Mouse (Mus musculus) hindbrain, embryonic 13.5 days (tissue): ENCODE measurements around the gene Prelp. TPM values are rescaled to one million over a fixed set of nuclear protein-coding genes. Genes with fewer than 3 reads are reported as not detected.

Source experiments
- ATAC-seq: fragments of 200-750 bp; cut with Nextera tagmentation; 2 replicates; pipeline ENCODE4 v1.8.0; 2017; ENCODE audit warnings: moderate TSS enrichment; ENCODE audit not compliant: low FRiP score
- H3K27ac ChIP-seq: fragments of 300-500 bp; sonication (generic); 2 replicates; pipeline ENCODE4 v1.5.1; 2015; ENCODE audit warnings: inconsistent platforms, mild to moderate bottlenecking, moderate library complexity
- H3K27me3 ChIP-seq: fragments of 300-500 bp; sonication (generic); 2 replicates; pipeline ENCODE4 v1.6.1; 2015; ENCODE audit warnings: mild to moderate bottlenecking, inconsistent platforms
- H3K36me3 ChIP-seq: fragments of 300-500 bp; sonication (generic); 2 replicates; pipeline ENCODE4 v1.6.1; 2015; ENCODE audit warnings: mild to moderate bottlenecking, inconsistent platforms
- H3K4me1 ChIP-seq: fragments of 300-500 bp; sonication (generic); replicated peaks from 2 replicates; pipeline ENCODE4 v1.6.1; 2015; ENCODE audit warnings: inconsistent platforms
- H3K4me2 ChIP-seq: fragments of 300-500 bp; sonication (generic); 2 replicates; pipeline ENCODE4 v1.6.1; 2015; ENCODE audit warnings: inconsistent platforms, mild to moderate bottlenecking, moderate library complexity
- H3K4me3 ChIP-seq: fragments of 300-500 bp; sonication (generic); 2 replicates; pipeline ENCODE4 v1.5.1; 2015; ENCODE audit warnings: mild to moderate bottlenecking, inconsistent platforms
- H3K9ac ChIP-seq: fragments of 300-500 bp; sonication (generic); 2 replicates; pipeline ENCODE4 v1.6.1; 2015; ENCODE audit warnings: mild to moderate bottlenecking, inconsistent platforms
- H3K9me3 ChIP-seq: fragments of 300-500 bp; sonication (generic); 2 replicates; pipeline ENCODE4 v1.6.1; 2016; ENCODE audit warnings: inconsistent platforms
- WGBS: fragments of 180-500 bp; shearing (Covaris S2); methylation state at CpG from one replicate; pipeline ENCODE4 v1.1.7; 2015; 5-methylcytosine and 5-hydroxymethylcytosine counted together
- polyA plus RNA-seq: library from polyadenylated mRNA; unstranded; fragments of >200 nt; fragmentation: Nextera tagmentation; extraction: Ambion mirVana; gene quantifications from 2 replicates; pipeline ENCODE4 v1.2.1, GENCODE M21; 2015

Prelp gene
- polyA plus RNA-seq, 1 experiment from 2014 or later: 14.8 TPM

DNA sequence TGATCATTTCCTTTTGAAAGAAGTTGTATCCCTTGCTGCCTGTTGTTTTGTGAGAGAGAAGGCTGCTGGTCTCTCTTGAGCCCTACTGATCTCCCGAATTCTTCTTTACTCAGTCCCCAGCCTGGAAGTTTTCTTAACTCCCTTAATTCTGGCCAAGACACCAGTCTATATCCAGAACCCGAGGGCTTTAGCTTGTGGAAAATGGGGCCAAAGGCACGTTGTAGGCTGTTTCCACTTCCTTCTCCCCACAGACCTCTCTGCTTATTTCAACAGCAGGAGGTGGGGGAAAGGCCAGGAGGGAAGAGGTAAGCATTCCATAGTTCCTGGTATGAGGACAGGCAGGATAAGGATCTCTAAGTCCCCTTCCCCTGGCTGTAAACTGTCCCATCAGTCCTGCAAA, 8.8 kb upstream of the Prelp start:
- H3K9me3 ChIP-seq: no peaks in the 10 kb centered on the region

DNA sequence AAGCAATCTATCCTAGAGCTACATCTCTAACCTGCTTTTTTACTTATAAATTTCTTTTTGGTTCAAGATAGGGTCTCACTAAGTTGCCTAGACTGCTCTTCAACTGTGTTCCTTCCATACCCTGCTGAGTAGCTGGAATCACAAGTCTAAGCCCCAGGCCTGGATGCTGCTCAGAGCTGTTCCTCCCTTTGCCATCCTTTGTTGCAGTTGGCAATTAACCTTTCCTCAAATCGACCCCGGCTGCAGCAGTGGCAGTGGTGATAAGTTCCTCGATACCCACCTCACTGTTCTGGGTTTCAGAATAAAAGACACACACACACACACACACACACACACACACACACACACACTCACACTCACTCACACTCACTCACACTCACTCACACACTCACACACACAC, 4.0 kb upstream of the Prelp start:
- WGBS: 92% methylated on average over 3 of the region's 3 CpGs
- Histone ChIP-seq H3K4me2 (no peak overlapping the region), H3K27me3 (no peaks in the 10 kb centered on the region), H3K27ac (no peak overlapping the region), H3K9ac (no peak overlapping the region), H3K4me1 (peaks cover 24% of the 10 kb centered on the region), H3K9me3 (no peaks in the 10 kb centered on the region), H3K4me3 (no peak overlapping the region), H3K36me3 (no peaks in the 10 kb centered on the region)
- no peak for ATAC-seq

More for the DNA sequence above, 8.8 kb upstream of the Prelp start:
- no peaks in the 10 kb centered on the region for H3K36me3 ChIP-seq
- WGBS: 66% methylated on average over 3 of the region's 3 CpGs
- H3K27me3 ChIP-seq: no peaks in the 10 kb centered on the region
- H3K27ac ChIP-seq: no peak overlapping the region
- no peak overlapping the region for H3K4me2 ChIP-seq
- ATAC-seq: no peak
- no peaks in the 10 kb centered on the region for H3K4me1 ChIP-seq
- H3K9ac ChIP-seq: no peak overlapping the region
- H3K4me3 ChIP-seq: no peak overlapping the region

DNA sequence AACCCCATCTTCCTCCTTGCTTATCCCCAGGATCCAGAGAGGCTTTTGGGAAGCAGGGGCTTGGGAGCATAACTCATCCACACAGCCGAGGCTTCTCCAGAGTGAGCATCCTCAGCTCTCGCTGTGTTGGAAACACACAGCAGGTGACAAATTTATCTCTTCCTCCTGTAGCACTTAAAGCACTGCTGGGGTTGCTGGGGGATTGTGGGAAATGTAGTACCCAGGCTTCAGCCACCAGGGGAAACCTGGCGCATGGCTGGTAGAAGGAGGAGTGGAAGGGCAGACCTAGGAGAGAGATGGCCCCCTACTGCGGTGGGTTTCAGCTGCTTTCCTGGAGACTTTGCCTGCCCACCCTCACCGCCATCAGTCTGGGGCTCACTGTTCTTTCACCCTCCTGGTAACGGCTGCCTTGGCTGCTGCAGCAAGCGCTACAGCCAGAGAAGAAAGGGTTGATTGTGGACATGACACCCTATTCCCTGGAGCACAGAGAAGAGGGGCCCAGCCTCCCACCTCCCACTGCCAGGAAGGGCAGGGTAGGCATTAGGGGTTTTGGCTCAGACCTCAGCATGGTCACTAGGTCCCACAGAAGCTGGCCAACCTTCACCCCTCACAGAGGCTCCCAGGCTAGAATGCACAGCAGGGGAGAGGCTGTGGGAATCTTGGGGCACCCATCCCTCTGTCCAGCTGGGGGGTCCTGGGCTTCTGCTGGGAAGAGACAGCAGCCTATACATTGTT, 3.1 kb upstream of the Prelp start:
- H3K9ac ChIP-seq: 0 out of 2 replicates have a peak overlapping the region, but pooled peaks have one; percentile 24
- no peak overlapping the region for H3K4me3 ChIP-seq

DNA sequence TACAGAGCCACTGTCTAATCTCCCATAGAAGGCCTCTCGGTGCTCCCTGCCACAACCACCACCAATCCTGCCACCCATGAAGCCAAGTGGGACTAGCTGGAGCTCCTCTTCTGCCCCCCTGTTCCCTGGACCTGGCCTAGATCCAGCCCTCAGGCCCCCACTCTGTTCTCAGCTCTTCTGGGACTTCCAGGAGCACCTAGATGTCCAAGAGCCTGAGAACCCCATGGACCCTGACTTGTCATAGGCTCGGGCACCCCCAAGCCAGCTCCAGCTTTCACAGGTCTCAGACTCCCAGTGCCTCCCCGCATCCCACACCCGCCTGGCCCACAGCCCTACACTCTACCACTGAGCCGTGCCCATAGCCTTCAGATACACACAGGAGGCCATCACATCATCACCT, 1.9 kb upstream of the Prelp start:
- Histone ChIP-seq H3K4me2 (no peak overlapping the region), H3K4me3 (no peak overlapping the region), H3K27ac (no peak overlapping the region), H3K27me3 (no peaks in the 10 kb centered on the region), H3K36me3 (no peaks in the 10 kb centered on the region), H3K9me3 (no peaks in the 10 kb centered on the region), H3K9ac (no peak overlapping the region), H3K4me1 (peaks cover 36% of the 10 kb centered on the region)
- WGBS: 94% methylated on average over 5 of the region's 5 CpGs
- no peak for ATAC-seq

More for the DNA sequence above, 3.1 kb upstream of the Prelp start:
- Histone ChIP-seq H3K36me3 (no peaks in the 10 kb centered on the region), H3K4me1 (peaks cover 31% of the 10 kb centered on the region), H3K9me3 (no peaks in the 10 kb centered on the region), H3K27ac (peak overlapping the region; percentile 40; the same call in 1 of the 2 replicates), H3K4me2 (peak overlapping the region; percentile 36), H3K27me3 (no peaks in the 10 kb centered on the region)
- ATAC-seq: peak; percentile 49; the same call in 1 of the 2 replicates
- 20% methylated on average over 7 of the region's 7 CpGs for WGBS

DNA sequence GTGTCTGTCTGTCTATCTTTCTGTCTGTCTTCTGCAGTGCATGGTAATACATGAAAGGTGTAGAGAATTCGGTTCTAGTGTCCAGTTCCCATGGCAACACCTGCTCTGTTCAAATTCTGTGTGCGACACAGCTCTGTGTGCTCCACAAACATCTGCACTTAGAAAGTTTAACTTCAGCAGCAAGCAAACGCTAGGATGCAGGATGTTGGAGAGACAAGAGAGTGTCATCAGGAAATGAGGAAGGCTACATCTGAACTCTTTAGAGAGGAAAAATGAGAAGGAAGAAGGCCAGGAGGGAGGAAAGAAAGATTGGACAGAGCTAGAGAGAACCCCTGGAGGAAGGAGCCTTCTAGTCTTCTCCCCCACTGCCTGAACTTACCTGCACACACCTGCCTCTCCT, 338 bp downstream of the Prelp start:
- Histone ChIP-seq H3K36me3 (no peaks in the 10 kb centered on the region), H3K4me3 (peak overlapping the region; percentile 16), H3K9me3 (no peaks in the 10 kb centered on the region), H3K4me2 (peak overlapping the region; percentile 34), H3K27ac (peak overlapping the region; percentile 58), H3K9ac (0 out of 2 replicates have a peak overlapping the region, but pooled peaks have one; percentile 31), H3K27me3 (no peaks in the 10 kb centered on the region), H3K4me1 (peaks cover 55% of the 10 kb centered on the region)
- no peak for ATAC-seq
- WGBS: 19% methylated on average over 3 of the region's 3 CpGs

DNA sequence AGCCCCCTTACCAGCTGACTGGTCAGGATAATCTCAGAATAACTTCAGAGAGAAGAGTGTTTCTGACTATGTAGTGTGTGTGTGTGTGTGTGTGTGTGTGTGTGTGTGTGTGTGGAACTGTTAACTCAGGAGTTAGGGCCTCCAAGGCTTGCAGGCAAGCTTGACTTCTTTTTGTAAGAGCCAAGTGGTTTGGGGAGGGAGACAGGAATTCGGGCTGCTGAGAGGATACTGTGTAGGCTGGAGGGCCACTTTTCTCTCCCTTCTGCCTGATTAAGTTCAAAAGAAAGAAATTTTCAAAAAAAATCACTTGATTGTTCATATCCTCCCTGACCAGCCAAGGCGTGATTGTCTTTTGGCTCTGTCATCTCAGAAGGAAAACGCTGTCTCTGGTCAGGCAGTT, 813 bp downstream of the Prelp start:
- Histone ChIP-seq H3K4me2 (peak overlapping the region; percentile 34), H3K9ac (no peak overlapping the region), H3K9me3 (no peaks in the 10 kb centered on the region), H3K4me3 (no peak overlapping the region), H3K27ac (peak overlapping the region; percentile 58; the same call in 1 of the 2 replicates), H3K4me1 (peaks cover 59% of the 10 kb centered on the region), H3K36me3 (no peaks in the 10 kb centered on the region), H3K27me3 (no peaks in the 10 kb centered on the region)
- no peak for ATAC-seq
- WGBS: 21% methylated on average over 3 of the region's 3 CpGs

DNA sequence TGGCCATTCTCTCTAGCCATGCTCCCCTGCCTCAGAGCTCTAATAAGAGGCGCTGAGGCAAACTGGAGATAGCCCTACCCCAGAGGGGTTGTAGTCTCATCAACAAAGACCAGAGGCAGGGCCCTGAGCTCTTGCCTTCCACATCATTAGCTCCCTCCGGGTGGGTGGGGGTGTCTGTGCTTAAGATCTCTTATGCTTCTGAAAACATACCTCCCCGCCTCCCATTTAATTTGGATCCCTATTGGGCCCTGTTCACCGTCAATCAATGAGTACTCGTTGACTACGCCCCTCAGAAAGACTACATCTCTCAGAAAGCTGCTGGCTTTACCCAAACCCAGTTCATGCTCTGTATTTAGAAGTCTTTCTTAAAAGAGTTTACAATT, 3.1 kb downstream of the Prelp start:
- H3K4me3 ChIP-seq: no peak overlapping the region
- ATAC-seq: peak; percentile 21; the same call in 1 of the 2 replicates
- peaks cover 50% of the 10 kb centered on the region for H3K4me1 ChIP-seq
- H3K27me3 ChIP-seq: no peaks in the 10 kb centered on the region
- peak overlapping the region; percentile 66 for H3K27ac ChIP-seq
- peak overlapping the region; percentile 26 for H3K4me2 ChIP-seq
- WGBS: 37% methylated on average over 6 of the region's 6 CpGs
- no peaks in the 10 kb centered on the region for H3K36me3 ChIP-seq
- no peaks in the 10 kb centered on the region for H3K9me3 ChIP-seq
- peak overlapping the region; percentile 30; the same call in 1 of the 2 replicates for H3K9ac ChIP-seq

DNA sequence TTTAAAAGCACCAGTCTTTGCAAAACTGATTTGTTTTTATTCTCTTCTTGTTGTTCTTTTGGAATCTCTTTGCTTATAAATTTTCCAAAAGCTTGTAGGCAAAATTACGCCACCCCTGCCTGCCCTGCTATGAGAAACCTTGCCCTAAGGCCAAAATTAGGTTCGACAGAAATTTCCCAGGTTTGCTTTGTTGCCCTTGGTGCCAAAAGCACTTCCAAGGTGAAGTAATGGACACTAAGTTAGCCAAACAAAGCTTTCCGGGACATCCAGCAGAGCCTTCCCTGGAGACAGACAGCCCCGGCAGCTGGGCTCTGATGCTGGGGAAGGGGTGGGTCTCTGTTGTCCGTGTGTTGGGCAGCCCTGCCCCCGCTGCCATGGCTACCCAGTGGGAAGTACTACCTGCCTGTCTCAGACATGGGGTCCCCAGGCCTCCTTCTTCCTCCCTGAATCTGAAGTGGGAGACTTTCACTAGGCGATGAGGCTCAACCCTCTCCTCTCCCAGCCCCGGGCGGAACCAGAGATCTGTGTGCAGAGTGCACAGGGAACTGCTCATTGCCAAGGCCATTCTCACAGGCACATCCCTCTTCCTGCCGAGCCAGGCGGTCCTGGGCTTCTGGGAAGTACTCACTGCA, 3.6 kb downstream of the Prelp start:
- peak; percentile 25; the same call in 1 of the 2 replicates for ATAC-seq
- peaks cover 50% of the 10 kb centered on the region for H3K4me1 ChIP-seq
- peak overlapping the region; percentile 26 for H3K4me2 ChIP-seq
- no peaks in the 10 kb centered on the region for H3K36me3 ChIP-seq
- no peaks in the 10 kb centered on the region for H3K9me3 ChIP-seq
- 19% methylated on average over 11 of the region's 11 CpGs for WGBS
- H3K27me3 ChIP-seq: no peaks in the 10 kb centered on the region
- H3K4me3 ChIP-seq: no peak overlapping the region
- peak overlapping the region; percentile 66 for H3K27ac ChIP-seq
- H3K9ac ChIP-seq: peak overlapping the region; percentile 30; the same call in 1 of the 2 replicates

DNA sequence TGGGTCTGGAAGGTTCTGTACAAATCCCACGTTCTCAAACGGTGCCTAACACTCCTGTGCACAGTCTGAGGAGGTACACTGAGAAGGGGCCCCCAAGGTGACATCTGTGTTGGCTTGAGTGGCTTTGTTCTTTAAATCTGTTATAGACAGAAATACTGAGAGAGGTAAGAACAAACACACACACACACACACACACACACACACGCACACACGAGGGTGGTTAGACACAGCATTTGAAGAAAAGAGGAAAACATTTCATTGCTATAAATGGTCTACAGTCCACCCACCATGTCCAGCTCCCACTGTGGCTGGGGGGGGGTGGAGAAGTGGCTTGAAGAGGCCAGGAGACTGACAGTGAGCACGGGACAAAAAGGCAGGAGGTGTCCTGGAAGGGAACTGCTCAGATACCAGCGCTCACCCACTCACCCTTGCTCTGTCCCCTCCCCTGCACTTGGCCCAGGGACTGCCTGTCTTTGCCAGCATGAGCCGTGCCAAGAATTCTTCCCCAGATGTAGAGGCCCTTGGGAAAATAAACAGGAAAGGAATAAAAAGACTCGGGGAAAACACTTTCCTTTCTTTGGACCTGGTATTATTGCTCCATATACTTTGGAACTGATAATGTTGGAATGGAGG, 5.4 kb downstream of the Prelp start:
- peaks cover 41% of the 10 kb centered on the region for H3K4me1 ChIP-seq
- H3K9ac ChIP-seq: no peak overlapping the region
- WGBS: 62% methylated on average over 8 of the region's 8 CpGs
- H3K27me3 ChIP-seq: 0 out of 2 replicates have a peak, but pooled peaks cover 2% of the 10 kb centered on the region
- H3K4me2 ChIP-seq: no peak overlapping the region
- no peaks in the 10 kb centered on the region for H3K36me3 ChIP-seq
- H3K9me3 ChIP-seq: no peaks in the 10 kb centered on the region
- 0 out of 2 replicates have a peak overlapping the region, but pooled peaks have one; percentile 23 for H3K27ac ChIP-seq
- ATAC-seq: no peak
- no peak overlapping the region for H3K4me3 ChIP-seq

DNA sequence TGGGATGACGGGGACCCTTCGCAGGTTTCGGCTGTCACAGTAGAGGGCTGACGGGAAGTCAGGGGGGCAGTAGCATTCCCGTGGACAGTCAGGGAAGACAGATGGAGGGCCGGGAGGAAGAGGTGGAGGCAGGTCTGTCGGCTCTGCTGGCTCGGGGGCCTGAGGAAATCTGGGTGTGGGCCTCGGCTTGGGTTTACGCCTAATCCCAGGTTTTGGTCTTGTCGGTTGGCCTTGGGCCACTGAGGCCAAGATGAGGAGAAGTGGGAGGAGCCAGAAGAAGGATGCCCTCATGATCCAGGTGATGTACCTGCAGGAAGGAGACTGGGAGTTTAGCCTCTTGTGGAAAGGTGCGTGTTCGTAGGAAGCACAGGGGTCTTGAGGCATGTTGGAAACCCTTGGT, 6.1 kb downstream of the Prelp start:
- Histone ChIP-seq H3K9ac (no peak overlapping the region), H3K4me1 (peaks cover 34% of the 10 kb centered on the region), H3K27me3 (0 out of 2 replicates have a peak, but pooled peaks cover 10% of the 10 kb centered on the region), H3K27ac (no peak overlapping the region), H3K4me2 (no peak overlapping the region), H3K36me3 (no peaks in the 10 kb centered on the region), H3K4me3 (no peak overlapping the region), H3K9me3 (no peaks in the 10 kb centered on the region)
- 87% methylated on average over 13 of the region's 13 CpGs for WGBS
- ATAC-seq: no peak

DNA sequence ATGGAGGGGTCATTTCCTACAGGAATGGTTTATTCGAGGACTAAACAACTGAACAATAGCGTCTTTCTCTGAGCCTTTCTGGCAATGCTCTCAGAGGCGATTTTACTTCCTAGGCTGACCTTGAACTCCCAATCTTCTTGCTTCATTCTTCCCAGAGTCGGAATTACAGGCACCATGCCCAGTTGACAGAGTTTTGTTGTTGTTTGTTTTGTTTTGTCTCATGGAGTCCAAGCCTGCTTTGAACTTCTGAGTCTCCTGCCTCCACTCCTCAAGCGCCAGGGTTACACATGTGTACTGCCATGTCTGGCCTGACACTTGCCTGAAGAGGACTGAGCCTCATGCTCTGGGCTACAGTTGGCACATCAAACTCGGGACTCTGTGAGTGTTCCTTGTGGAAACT, 8.2 kb downstream of the Prelp start:
- H3K36me3 ChIP-seq: no peaks in the 10 kb centered on the region
- H3K4me2 ChIP-seq: no peak overlapping the region
- whole genome bisulfite sequencing: 74% methylated on average over 6 of the region's 6 CpGs
- no peak overlapping the region for H3K9ac ChIP-seq
- H3K4me3 ChIP-seq: no peak overlapping the region
- no peaks in the 10 kb centered on the region for H3K9me3 ChIP-seq
- no peak overlapping the region for H3K27ac ChIP-seq
- peaks cover 34% of the 10 kb centered on the region for H3K4me1 ChIP-seq
- 0 out of 2 replicates have a peak, but pooled peaks cover 10% of the 10 kb centered on the region for H3K27me3 ChIP-seq
- no peak for ATAC-seq

DNA sequence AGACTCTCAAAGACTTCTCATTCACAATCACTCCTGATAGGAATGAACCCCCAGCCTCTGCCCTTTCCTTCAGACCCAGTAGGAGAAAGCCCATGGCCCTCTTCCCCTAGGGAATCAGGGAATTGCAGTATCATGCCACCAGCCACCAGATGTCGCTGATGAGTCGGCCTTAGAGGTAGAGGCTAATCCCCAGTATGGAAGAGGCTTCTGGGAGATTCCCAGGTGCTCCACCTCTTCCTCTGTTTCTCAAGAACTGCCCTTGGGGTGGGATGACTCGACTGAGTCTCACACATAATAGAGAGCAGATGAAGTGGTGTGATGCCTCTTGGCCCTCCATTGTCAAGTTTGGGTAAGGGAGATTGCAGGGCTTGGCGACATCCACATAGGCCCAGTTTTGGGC, 9.8 kb downstream of the Prelp start:
- Histone ChIP-seq H3K9ac (no peak overlapping the region), H3K27me3 (0 out of 2 replicates have a peak, but pooled peaks cover 10% of the 10 kb centered on the region), H3K4me1 (peaks cover 36% of the 10 kb centered on the region), H3K27ac (no peak overlapping the region), H3K9me3 (no peaks in the 10 kb centered on the region), H3K36me3 (no peaks in the 10 kb centered on the region), H3K4me3 (no peak overlapping the region), H3K4me2 (no peak overlapping the region)
- WGBS: 28% methylated on average over 4 of the region's 4 CpGs
- ATAC-seq: no peak
